Mouse (Mus musculus): ENCODE measurements around the gene Nipbl.

DNA sequence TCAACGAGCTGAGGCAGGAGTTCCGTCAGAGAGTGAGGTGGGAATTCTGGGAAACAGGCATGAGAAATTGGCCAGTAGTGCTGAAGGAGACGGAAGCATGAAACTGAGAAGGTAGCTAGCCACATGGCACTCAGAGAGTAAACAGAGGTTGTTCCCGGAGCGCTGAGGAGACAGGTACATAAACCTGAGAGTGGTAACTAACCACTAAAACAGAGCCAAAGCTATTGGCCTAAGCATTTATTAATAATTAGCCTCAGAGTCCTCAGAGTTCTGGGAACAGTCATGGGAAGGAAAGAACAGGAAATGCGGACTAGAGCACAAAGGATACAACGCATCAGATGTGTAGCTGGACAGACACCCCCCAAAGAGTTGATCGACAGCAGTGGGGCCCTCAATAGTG, 176.0 kb downstream of the Nipbl start:
- TF ChIP-seq CTCF (conservative IDR thresholded peaks at IDR 0.05; ENCODE audit: low read length), result no peak
- no peak for TF ChIP-seq NANOG (IDR thresholded peaks at IDR 0.05; ENCODE audit: borderline replicate concordance, low read length)
- TF ChIP-seq POU5F1 (IDR thresholded peaks at IDR 0.05; ENCODE audit: borderline replicate concordance, low read length), result no peak
